Comparison of ENCODE assay signal across 8 mouse cellular contexts in genomic region chr7:130519096-130520048, GRCm38 (mm10). TPM values are rescaled to one million over a fixed set of nuclear protein-coding genes. Genes with fewer than 3 reads are reported as not detected.
DNase-seq lines count a peak whose midpoint lies in the region; ATAC-seq lines count a peak whose summit lies in the region.

No protein-coding gene starts in this region.

- H3K9ac ChIP-seq in intestine, embryonic 14.5 days (ENCODE audit: low read length) = peak overlapping the region; percentile 88

- intact Hi-C loops in left cerebral cortex, postnatal 14 days (cut with DNase I) = loop anchor here (5.0 kb wide), 1 partner anchor 867 kb away; no protein-coding TSS in a partner anchor

- peak overlapping the region; percentile 83 for H3K4me3 ChIP-seq in intestine, embryonic 14.5 days (ENCODE audit: low read depth, low read length)

- no peaks in the 10 kb centered on the region for H3K27me3 ChIP-seq in intestine, embryonic 14.5 days (replicated peaks; ENCODE audit: control insufficient read depth, insufficient read depth, low read length)

- ATAC-seq in intestine, embryonic 14.5 days (replicated peaks; ENCODE audit: low FRiP score, low TSS enrichment, low read depth) = peak; percentile 97

- H3K36me3 ChIP-seq in intestine, embryonic 14.5 days (ENCODE audit: control insufficient read depth, insufficient read depth, low read length) = peaks cover 10% of the 10 kb centered on the region

- H3K4me1 ChIP-seq in intestine, embryonic 14.5 days (replicated peaks; ENCODE audit: control insufficient read depth, insufficient read depth, low read length) = peaks cover 3% of the 10 kb centered on the region; the same call in 1 of the 2 replicates

- peak; percentile 97 to 99 for DNase-seq in adrenal gland, adult 18-20 months (ENCODE audit: low spot score in 2 of 2)
- DNase-seq in embryo, embryonic 11 days = peak; percentile 99
- peak; percentile 99 for DNase-seq in gastrocnemius, postnatal 25 days
- DNase-seq in intestine, embryonic 14.5 days (ENCODE audit: low spot score) = peak; percentile 97
- DNase-seq in left cerebral cortex, postnatal 14 days (ENCODE audit: low spot score in 2 of 2) = peak; percentile 97 to 99
- peak; percentile 99 for DNase-seq in mesoderm, embryonic 11.5 days (ENCODE audit: low read depth, low spot score)
- peak; percentile 95 for DNase-seq in right cerebral cortex, postnatal 36 days (ENCODE audit: low spot score in 2 of 2)
- DNase-seq in yolk sac, embryonic 10.5 days (ENCODE audit: low spot score) = peak; percentile 98

- H3K9me3 ChIP-seq in intestine, embryonic 14.5 days (ENCODE audit: control insufficient read depth, low read length) = no peaks in the 10 kb centered on the region

- H3K27ac ChIP-seq in intestine, embryonic 14.5 days (ENCODE audit: low read depth) = peak overlapping the region; percentile 98

- WGBS in intestine, embryonic 14.5 days = under 1% methylated on average over 89 of the region's 90 CpGs

- peak overlapping the region; percentile 59 for H3K4me2 ChIP-seq in intestine, embryonic 14.5 days (ENCODE audit: low read length)

RNA-seq across cellular contexts. Expression of gene Ate1, which starts 0.8 kb away (rescaled TPM):
- total RNA-seq in adrenal gland, adult 18-20 months (2021) = 10 to 100 TPM; 35.9 to 38.0 TPM
- 10 to 100 TPM; 25.4 to 25.6 TPM for total RNA-seq in gastrocnemius, postnatal 25 days (2021)
- polyA plus RNA-seq in intestine, embryonic 14.5 days (2014; fragmentation: Nextera tagmentation; extraction: Ambion mirVana) = 63.1 and 64.2 TPM in 2 replicates
- 10 to 100 TPM; 52.2 to 54.0 TPM for total RNA-seq in left cerebral cortex, postnatal 14 days (2021)

RNA-seq across cellular contexts. Expression of gene Nsmce4a, which starts 53.5 kb away (rescaled TPM):
- 10 to 100 TPM; 38.2 to 55.1 TPM for total RNA-seq in adrenal gland, adult 18-20 months (2021)
- total RNA-seq in gastrocnemius, postnatal 25 days (2021) = 10 to 100 TPM; 25.8 to 26.5 TPM
- 173 and 178 TPM in 2 replicates for polyA plus RNA-seq in intestine, embryonic 14.5 days (2014; fragmentation: Nextera tagmentation; extraction: Ambion mirVana)
- 10 to 100 TPM; 28.0 to 31.0 TPM for total RNA-seq in left cerebral cortex, postnatal 14 days (2021)

RNA-seq across cellular contexts. Expression of gene Tacc2, which starts 57.9 kb away (rescaled TPM):
- 10 to 100 TPM; 32.3 to 33.3 TPM for total RNA-seq in adrenal gland, adult 18-20 months (2021)
- total RNA-seq in gastrocnemius, postnatal 25 days (2021) = 100 to 1,000 TPM; 422 to 535 TPM
- polyA plus RNA-seq in intestine, embryonic 14.5 days (2014; fragmentation: Nextera tagmentation; extraction: Ambion mirVana) = 33.7 and 38.4 TPM in 2 replicates
- total RNA-seq in left cerebral cortex, postnatal 14 days (2021) = 10 to 100 TPM; 68.9 to 70.3 TPM

Comparison
In these comparisons a context has a peak if more than half of its experiments do, and no peak if none do; other contexts are left out.
1. Peak in every context shown above with its lines: DNase-seq, ATAC-seq, H3K4me3 ChIP-seq and H3K27ac ChIP-seq.
2. RNA of gene Tacc2, which starts 57.9 kb away (total RNA-seq): 422 to 535 TPM in gastrocnemius, postnatal 25 days; 68.9 to 70.3 TPM in left cerebral cortex, postnatal 14 days and 32.3 to 33.3 TPM in adrenal gland, adult 18-20 months; every median in the first group is over 4 times any median in the second.